Mouse (Mus musculus) ES-E14 (cell line): ENCODE measurements around the gene Ern2. TPM values are rescaled to one million over a fixed set of nuclear protein-coding genes. Genes with fewer than 3 reads are reported as not detected.

ENCODE experiments used
- DNase-seq: peaks from one replicate; pipeline ENCODE4 v3.0.0-alpha.2; 2013; ENCODE audit warnings: low read depth, low spot score
- H3K27ac ChIP-seq: 2 replicates; pipeline ENCODE4 v1.5.1; 2012; ENCODE audit warnings: low read depth, mild to moderate bottlenecking, low read length, moderate library complexity, mixed read lengths; ENCODE audit not compliant: poor library complexity, insufficient read depth, severe bottlenecking
- H3K36me3 ChIP-seq: 2 replicates; pipeline ENCODE4 v1.6.1; 2012; ENCODE audit warnings: mild to moderate bottlenecking, low read length, moderate library complexity, mixed read lengths; ENCODE audit not compliant: control insufficient read depth, poor library complexity, insufficient read depth, severe bottlenecking
- H3K4me1 ChIP-seq, 2 experiments: fragments of 150-350 bp in 1 of 2; sonication (generic) in 1 of 2; 2 replicates each; pipeline ENCODE4 v1.6.1; 2012; ENCODE audit warnings: low read length in 2 of 2, mild to moderate bottlenecking in 1 of 2, mixed read lengths in 1 of 2; ENCODE audit not compliant: control insufficient read depth in 2 of 2, insufficient read depth in 2 of 2, poor library complexity in 1 of 2
- H3K4me3 ChIP-seq, 2 experiments: fragments of 150-350 bp in 1 of 2; sonication (generic) in 1 of 2; 2 replicates each; pipeline ENCODE4 v1.5.1; 2012; ENCODE audit warnings: low read length in 2 of 2, low read depth in 1 of 2, mild to moderate bottlenecking in 1 of 2, mixed read lengths in 1 of 2; ENCODE audit not compliant: insufficient read depth in 1 of 2, poor library complexity in 1 of 2, severe bottlenecking in 1 of 2
- H3K9ac ChIP-seq: 2 replicates; pipeline ENCODE4 v1.6.1; 2012; ENCODE audit warnings: low read depth, mild to moderate bottlenecking, low read length, mixed read lengths; ENCODE audit not compliant: poor library complexity, insufficient read depth, severe bottlenecking
- H3K9me3 ChIP-seq: fragments of 150-350 bp; sonication (generic); 2 replicates; pipeline ENCODE4 v1.6.1; 2012; ENCODE audit warnings: low read depth, mild to moderate bottlenecking, low read length; ENCODE audit not compliant: control insufficient read depth, insufficient read depth
- CHD2 ChIP-seq: IDR thresholded peaks from 2 replicates; pipeline ENCODE4 v1.6.1; 2014; ENCODE audit warnings: mild to moderate bottlenecking, low read depth, low read length, inconsistent platforms
- HCFC1 ChIP-seq: IDR thresholded peaks from 2 replicates; pipeline ENCODE4 v1.6.1; 2012; ENCODE audit warnings: low read length, inconsistent platforms, borderline replicate concordance; ENCODE audit not compliant: insufficient read depth
- MAFK ChIP-seq: IDR thresholded peaks from 2 replicates; pipeline ENCODE4 v1.6.1; 2014; ENCODE audit warnings: mild to moderate bottlenecking, low read depth, low read length, inconsistent platforms; ENCODE audit not compliant: insufficient read depth
- ZC3H11A ChIP-seq: IDR thresholded peaks from 2 replicates; pipeline ENCODE4 v1.6.1; 2012; ENCODE audit warnings: low read depth, mild to moderate bottlenecking, inconsistent platforms, low read length, borderline replicate concordance
- ZNF384 ChIP-seq: IDR thresholded peaks from 2 replicates; pipeline ENCODE4 v1.6.1; 2012; ENCODE audit warnings: low read depth, low read length, inconsistent platforms
- in situ Hi-C, 2 experiments: fragments of 600-800 bp; cut with MboI; formaldehyde crosslinking; loops; one replicate each; pipeline ENCODE4 v1.15.1; 2025; ENCODE audit warnings: low sequenced_read_pairs in 2 of 2, inconsistent platforms in 1 of 2; ENCODE audit not compliant: unreplicated experiment in 2 of 2
- total RNA-seq: library from RNA; depleted of rRNA; stranded (reverse); fragments of 300-350 nt; gene quantifications from 2 replicates; pipeline ENCODE4 v1.2.3, GENCODE M21; 2012

The Ern2 gene
- total RNA-seq, 1 experiment = not detected

DNA sequence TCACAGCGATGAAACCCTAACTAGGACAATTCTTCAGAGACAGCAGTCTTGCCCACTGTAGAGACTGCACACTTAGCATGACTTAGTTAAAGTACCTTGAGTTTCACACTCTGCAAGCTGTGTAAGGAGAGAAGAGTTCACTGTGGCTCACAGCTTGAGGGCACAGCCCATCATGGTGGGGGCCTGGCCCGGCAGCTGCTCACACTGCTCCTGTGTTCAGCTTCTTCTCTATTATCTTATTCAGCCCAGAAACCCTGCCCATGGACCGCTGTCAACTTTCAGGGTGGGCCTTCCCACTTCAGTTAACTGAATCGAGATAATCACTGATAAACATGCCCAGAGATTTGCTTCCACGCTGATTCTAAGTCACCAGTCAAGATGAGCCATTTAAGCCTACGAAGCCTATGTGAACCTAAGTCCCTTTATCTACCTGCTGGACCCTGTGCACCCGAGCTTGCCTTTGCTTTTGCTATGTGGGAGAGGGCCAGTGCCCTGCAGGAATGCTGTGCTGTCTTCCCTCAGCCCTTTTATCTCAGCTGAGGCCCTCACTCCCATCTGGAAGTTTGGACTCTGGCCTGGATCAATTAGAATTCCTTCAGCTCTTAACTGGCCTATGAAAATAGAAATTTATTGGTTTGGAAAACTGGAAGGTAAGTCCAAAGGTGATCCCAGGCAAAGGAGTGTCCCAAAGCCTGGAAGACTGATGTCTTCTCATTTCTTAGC, 40.2 kb upstream of the Ern2 start:
- Histone ChIP-seq H3K27ac (no peak overlapping the region), H3K9me3 (no peaks in the 10 kb centered on the region), H3K36me3 (no peaks in the 10 kb centered on the region), H3K9ac (no peak overlapping the region), H3K4me3 (no peak overlapping the region), H3K4me1 (peaks cover 0 to 7% of the 10 kb centered on the region in 2 experiments; a peak in 1 of 4 replicates)
- DNase-seq = no peak
- TF ChIP-seq ZC3H11A = no peak
- in situ Hi-C loops = no loop called here

DNA sequence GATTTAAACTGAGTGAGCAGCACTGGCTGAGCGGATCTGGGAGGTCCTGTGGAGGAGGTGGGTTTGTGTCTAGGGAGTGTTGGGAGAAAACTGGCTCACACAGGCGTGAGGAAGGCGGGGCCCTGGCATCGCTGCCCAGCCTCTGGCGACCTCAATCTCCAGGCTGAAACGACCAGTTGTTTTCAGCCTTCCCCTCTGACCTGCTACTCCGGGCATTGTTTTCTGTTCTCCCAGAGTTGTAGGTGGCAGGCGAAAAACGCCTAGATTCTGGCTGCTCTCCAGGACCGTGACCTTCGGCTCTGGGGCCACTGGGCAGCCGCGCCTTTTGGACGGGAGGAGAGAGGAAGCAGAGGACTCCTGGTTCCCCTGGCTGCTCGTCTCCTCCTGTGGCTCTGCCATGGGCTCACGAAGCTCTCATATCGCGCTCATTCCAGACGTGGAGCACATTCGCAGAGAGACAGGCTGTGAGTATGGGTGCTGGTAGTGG, 33.4 kb upstream of the Ern2 start, which contains the start of gene Chp2:
Gene Chp2, plus strand, starts transcription at position 182 of the 487 bp plus-strand sequence.
- TF ChIP-seq HCFC1 (no peak), ZNF384 (no peak), MAFK (no peak), ZC3H11A (no peak), CHD2 (no peak)
- H3K4me3 ChIP-seq = no peak within 1 kb of the TSS; a peak in 1 of 4 replicates
- no peaks in the 10 kb centered on the region for H3K36me3 ChIP-seq
- H3K4me1 ChIP-seq = no peaks in the 10 kb centered on the region
- in situ Hi-C loops = no loop called here
- H3K9me3 ChIP-seq = no peaks in the 10 kb centered on the region
- no peak for DNase-seq
- no peak within 1 kb of the TSS for H3K27ac ChIP-seq
- H3K9ac ChIP-seq = no peak within 1 kb of the TSS

DNA sequence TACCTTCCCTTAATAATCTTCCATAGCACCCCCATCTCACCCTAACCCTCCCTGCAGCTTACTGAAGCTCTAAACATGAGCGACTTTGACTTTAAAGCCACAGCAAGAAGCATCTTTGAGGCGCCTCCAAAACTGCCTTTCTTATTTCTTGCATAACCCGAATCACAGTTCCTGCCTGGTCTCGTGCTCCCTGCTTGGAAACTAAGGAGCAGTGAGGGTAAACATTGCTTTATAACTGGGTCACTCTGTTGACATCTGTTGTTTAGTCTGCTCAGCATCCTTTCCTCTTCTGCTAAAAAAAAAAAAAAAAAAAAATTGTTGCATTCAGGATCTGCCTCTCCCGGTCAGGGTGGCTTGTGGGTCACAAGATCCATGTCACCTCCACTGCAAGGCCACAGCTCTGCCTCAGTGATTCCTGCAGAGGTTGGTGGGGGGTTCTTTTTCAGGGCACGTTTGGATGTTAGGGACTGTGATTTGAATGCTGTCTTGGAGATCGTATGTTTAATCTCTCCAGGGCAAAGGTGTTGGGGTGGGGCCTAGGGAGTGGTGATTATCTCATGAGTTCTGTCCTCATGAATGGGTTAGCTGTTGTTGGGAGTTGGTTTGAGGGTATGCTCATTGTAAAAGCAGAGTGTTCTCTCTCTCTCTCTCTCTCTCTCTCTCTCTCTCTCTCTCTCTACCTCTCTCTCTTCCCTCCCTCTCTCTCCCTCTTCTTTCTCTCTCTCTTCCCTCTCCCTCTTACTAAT, 22.4 kb upstream of the Ern2 start:
- Histone ChIP-seq H3K4me1 (no peaks in the 10 kb centered on the region), H3K9me3 (no peaks in the 10 kb centered on the region), H3K36me3 (no peaks in the 10 kb centered on the region), H3K9ac (no peak overlapping the region), H3K27ac (no peak overlapping the region), H3K4me3 (no peak overlapping the region)
- DNase-seq = no peak
- in situ Hi-C loops = no loop called here
- TF ChIP-seq MAFK (no peak), CHD2 (no peak), ZC3H11A (no peak), ZNF384 (no peak), HCFC1 (no peak)

DNA sequence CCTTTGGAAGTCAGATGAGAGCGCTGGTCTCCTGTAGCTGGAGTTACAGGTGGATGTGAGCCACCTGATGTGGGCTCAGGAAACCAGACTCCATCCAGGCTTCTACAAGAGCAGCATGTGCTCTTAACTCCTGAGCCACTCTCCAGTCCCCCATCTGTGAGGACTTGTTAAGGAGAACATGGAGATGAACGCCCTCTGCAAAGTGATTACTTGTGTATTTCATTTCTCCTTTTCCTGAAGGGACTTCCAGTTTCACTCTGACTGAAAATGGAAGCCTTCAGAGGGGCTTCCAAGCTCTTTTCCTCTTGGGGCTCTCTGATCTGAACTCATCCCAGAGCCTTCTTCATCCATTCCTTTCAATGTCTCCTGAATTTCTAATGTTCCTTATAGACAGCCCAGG, 20.1 kb upstream of the Ern2 start:
- H3K27ac ChIP-seq = no peak overlapping the region
- TF ChIP-seq MAFK (no peak), ZNF384 (no peak), CHD2 (no peak), HCFC1 (no peak), ZC3H11A (no peak)
- in situ Hi-C loops = no loop called here
- no peak overlapping the region for H3K4me3 ChIP-seq
- DNase-seq = no peak
- no peak overlapping the region for H3K9ac ChIP-seq
- H3K36me3 ChIP-seq = no peaks in the 10 kb centered on the region
- no peaks in the 10 kb centered on the region for H3K9me3 ChIP-seq
- no peaks in the 10 kb centered on the region for H3K4me1 ChIP-seq
